Mouse (Mus musculus) cerebellum, adult 8-10 months (tissue): ENCODE measurements at regions not wholly inside any gene's neighbourhood (a gene's known extent, or its start where the extent isn't known, plus 50 kb on each side); places are given as distances from the start of the nearest gene placed in this dataset.

Experiments used
- DNase-seq: peaks from one replicate; pipeline ENCODE4 v3.0.0; 2022

DNA sequence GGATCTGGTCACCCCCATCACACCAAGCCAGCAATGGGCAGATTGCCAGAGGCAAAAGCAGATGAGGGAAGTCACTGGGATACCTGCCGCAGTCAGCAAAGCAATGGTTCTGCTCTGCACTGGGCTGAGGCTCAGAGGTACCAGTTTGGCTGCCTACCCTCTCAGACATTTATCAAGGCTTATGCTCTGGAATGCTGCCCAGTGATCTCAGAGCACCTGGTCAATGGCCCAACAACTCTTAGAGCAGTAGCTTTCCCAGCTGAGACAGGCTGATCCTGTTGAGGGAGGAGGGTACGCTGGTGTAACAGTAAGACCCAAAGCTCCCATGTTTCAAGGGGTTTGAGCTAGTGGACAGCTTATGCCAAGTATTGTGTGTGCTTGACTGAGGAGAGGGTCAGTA, 117.4 kb upstream of the Pitx1 start:
- DNase-seq, result no peak

DNA sequence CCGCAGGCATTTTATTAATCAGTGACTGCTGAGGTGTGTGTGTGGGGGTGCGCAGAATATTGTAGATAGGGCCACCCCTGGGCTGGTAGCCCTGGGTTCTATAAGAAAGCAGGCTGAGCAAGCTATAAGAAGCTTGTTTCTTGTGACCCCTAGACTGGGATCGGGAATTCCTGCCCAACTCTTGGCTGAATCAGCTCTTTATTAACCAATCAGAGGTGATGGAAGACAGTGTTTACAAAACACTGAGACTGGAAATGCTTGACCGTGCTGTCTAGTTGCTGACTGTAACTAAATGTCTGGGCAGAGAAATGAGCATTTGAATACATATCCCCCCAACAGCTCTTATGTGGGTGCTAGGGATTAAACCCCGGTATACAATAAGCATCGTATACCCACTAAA, 114.8 kb upstream of the Pitx1 start:
- no peak for DNase-seq

DNA sequence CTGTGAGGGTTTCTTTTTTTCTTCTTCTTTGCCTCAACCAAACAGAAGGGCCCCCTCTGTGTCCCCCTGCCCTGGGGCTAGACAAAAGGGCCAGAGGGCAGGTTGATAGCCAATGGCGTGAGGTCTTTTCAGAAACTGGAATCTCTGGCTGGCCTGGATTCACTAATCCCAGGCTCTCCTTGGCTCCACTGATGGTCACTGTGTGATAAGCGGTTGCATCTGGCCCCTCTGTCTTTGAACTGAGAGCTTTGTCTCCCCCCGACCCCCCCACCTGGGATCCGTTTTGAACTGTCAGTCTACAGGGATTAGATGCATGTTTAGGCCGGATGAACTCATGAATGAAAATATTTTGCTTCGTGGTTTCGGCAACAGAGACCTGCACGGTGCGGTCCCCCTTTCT, 112.6 kb upstream of the Pitx1 start:
- DNase-seq, result no peak

DNA sequence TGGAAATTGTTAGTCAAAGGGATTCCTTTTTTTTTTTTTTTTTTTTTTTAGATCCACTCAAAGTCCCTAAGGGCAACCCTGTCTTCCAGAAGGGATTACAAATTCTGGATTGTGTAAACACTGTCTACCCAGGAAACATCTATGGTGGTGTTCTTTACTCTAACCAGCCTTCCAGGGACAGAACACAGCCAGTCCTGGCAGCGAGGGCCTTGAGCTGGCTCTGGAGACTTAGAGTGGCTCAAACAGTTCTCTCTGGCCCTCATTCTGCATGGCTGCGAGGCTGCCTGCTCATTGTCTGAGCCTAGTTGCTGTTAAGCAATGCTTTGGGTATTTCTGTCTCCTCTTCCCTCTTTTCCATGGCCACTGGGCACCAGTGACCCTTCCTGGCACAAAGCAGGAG, 112.2 kb upstream of the Pitx1 start:
- no peak for DNase-seq

DNA sequence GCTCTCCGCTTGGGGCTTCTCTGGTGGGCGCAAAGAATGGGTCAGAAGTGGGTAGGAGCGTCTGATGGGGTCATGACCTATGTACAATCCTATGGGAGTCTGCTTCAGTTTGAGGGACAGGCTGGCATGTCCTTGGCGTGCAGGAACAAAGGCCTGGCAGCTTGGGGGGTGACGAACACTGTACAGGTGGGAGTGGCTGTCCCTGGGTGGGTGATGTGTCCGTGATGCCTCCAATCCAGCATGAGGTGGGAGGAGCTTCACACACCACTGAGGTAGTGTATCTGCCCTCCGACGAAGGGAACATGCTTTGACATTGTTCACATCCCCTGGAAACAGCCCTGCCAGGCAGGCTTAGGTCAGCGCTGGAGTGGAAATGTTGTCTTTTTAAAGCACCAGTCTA, 101.4 kb upstream of the Pitx1 start:
- DNase-seq, result no peak

DNA sequence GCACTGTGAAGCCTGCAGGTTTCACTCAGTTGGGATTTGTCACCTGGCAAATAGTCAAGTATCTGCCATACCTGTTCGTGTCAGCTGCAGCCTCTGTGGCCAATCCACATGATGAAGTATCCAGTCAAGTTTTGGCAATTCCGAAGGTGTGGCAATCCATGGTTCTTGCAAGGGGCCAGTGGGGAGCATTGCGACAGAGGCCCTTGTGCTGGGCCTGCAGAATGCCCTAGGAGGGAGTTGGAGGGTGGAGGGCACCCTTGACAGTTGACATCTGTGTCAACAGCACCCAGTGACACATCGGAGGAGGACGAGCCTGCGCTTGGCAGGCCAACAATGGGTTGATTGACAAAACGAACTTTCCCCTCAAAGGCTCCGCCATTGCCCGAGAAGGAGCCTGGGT, 101.0 kb upstream of the Pitx1 start:
- no peak for DNase-seq

DNA sequence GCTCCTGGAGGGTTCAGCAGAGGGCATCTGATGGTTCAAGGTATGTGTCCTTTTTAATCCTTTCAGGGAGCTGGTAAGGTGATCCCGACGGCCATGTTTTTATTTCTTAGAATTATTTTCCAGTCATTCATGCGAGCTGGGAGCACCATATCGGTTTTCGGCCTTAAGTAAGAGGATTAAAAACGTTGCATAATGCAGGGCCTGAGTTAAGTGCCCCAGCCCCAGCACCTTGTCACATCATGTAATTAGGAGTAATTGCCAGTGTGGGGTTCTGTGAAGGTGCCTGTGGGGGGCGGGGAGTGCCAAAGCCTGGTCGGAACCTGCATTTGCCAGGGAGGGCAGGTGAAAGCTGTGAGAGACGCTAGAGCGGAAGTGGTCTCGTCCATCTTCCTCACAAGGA, 94.6 kb upstream of the Pitx1 start:
- no peak for DNase-seq

DNA sequence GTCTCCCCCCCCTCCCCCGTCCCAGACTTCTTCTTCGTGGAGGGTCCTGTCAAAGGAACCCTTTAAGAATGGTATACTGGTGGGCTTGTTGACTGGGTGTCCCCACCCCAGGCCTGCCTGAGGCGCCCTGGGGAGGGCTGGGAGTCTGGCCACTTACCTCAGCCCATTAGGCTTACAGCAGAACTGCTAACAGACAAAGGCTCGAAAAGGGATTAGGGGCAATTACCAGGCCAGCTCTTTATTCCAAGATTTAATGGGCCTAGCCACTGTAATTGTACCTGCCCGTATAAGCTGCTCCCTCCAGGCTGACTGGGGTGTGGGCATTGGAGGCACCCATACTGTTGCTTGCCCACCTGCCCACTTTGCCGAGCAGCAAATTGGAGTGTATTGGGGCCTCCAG, 93.8 kb upstream of the Pitx1 start:
- DNase-seq, result no peak

DNA sequence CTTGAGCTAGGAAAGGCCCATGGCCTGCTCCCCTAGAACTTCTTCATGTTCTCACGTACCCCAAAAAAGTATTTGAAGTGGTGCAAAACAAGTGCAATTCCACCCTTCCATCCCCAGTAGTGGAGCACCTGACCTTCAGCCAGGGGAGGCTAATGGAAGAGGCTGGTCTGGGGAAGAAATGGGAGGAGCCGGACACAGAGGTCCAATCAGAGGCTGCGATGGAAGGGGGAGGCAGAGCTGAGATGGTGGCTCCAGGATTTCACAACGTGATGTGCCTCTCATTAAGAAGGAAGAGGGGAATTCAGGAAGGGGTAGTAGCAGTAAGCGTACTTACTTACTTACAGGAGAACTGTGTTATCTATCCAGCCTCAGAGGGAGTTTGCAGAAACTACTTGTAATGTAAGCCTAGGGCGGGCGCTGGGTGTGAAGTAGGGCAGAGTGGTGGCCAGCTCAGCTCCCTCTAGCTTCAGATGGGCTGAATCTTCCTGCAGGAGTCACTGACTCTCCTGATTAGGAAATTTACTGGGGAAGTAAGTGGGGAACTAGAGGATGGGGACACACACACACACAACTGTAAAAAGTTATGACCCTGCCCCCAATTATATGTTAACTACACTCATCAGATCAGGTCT, 87.6 kb upstream of the Pitx1 start:
- DNase-seq, result no peak

DNA sequence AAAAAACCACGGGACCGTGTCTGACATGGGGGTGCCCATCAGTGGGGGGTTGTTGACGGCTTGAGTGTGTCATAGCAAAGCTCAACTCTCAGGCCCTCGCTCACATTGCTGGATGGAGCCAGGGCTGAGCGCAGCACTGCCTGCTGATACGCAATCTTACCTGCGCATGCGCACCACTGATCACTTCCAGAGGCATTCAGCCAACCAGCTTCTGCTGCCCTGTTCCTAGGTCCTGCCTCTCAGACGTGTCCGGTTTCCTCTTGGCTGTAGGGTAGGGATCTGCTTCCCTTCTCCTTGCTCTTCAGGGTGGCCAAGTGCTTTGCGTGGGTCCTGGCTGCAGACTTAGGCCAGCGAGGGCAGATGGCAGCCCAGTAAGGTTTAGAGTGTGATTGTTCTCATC, 81.3 kb upstream of the Pitx1 start:
- no peak for DNase-seq

DNA sequence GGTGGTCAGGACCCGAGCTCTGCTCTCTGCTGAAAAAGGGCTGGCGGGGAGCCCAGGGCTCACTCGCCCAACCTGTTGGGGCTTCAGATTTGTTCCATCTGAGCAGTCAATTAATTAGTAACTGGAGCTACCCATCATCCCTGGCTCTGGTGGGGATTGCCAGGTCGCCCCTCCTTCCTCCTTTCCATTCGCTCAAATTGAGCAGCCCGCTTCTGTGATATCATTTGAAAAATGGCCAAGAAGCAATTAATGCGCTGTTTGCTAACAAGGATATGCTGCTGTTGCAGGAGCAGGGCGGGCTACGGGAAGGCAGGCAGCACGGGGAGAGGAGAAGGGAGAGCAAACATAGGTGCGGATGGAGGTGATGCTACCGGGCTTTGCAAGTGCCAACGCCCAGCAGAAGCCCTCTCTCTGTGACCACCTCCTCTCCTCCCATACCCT, 76.3 kb upstream of the Pitx1 start:
- DNase-seq, result no peak

DNA sequence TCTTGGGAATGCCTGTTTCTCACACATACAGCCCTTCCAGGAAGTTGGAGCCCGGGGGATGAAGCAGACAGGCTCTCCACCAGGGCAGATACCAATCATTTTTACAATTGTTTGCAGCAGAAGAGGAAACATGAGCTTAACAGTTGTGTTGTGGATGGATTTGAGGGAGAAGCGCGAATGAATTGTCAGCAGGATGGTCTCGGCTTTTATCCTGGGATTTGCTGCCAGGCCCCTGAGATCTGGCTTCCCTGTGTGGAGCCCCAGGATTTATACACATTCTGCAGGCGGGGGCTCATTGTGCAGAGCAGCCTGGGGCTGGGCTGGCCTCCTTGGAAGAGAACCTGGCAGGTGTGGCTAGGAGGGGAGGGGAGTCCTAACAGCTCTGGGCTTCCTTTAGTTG, 73.9 kb upstream of the Pitx1 start:
- DNase-seq, result no peak

DNA sequence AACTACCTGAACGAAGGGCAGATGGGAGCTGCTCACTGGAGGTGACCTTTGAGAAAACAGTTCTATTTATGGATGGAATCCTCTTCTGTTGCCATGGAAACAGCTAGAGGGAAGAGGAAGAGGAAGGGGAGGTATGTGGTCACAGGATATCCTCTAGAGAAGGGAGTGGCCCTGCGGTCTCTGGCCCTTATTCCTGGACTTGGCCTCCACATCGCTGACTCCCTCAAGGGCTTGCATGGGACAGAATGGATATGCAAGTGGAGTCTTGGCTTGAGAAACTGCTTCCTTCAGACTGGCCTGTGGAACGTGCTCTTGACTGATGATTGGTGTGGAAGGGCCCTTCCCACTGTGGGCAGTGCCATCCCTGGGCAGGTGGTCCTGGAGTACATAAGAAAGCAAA, 68.9 kb upstream of the Pitx1 start:
- no peak for DNase-seq

DNA sequence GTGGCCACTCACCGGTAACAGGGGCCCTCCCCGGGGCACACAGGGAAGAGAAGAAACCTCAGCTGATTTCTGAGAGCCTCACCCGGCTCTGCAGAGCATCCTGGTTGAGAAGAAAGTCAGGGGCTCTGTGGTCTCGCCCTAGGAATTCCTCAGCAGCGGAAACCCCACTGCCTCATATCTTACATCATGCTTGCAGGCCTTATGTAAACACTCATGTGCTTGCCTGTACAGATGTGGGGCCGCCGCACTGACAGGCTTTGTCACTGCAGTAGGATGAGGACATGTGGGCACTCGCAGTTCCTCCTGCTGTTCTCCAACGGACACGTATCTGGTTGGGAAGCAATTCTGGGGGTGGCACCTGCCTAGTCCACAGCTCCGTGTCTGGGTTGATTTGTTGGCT, 66.3 kb upstream of the Pitx1 start:
- no peak for DNase-seq

DNA sequence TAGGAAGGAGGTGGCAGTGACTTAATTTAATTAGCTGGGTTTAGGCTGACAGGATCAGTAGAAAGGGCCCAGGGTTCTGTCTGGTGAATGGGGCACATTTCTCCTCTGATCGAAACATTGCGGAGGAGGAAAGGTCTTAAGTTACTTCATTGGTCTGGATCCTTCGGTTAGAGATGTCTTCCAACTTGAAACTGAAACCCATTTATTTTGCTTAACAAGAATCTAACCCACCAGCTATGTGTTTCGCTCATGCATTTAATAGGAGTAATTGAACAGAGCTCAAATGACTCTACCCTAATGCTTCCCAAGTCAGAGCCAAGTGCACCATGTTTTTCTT, 64.2 kb upstream of the Pitx1 start:
- DNase-seq, result no peak

DNA sequence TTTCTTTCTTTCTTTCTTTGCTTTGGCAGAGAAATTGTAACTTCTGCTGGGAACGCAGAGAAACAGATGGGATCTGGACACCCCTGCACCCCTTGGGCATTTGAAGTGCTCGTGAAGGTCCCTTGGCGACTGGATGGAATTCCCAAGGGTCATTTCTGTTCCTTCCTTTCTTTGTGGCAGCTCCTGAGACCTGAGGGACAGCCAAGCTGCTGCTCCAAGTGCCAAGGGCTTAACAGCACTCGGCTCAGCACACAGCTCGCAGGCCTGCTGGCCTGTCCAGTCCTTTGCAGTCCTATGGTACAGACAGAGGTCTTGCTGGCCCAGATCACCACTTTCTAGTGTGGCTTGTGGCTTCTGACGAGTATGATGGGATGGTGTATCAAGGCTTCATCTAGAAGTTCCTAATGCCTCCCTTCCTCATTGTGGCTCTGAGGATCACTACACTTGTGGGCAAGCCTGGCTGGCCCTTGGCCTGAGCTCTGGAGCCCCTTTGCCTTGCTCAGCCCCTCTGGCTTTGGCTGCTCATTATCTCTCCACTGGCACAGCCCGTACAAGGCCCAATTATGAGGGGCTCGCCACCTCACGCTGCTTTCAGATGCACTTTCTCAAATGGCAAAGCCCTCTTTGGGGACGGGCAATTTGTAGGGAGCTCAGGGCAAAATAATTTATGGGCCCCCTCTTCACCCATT, 63.7 kb upstream of the Pitx1 start:
- no peak for DNase-seq

DNA sequence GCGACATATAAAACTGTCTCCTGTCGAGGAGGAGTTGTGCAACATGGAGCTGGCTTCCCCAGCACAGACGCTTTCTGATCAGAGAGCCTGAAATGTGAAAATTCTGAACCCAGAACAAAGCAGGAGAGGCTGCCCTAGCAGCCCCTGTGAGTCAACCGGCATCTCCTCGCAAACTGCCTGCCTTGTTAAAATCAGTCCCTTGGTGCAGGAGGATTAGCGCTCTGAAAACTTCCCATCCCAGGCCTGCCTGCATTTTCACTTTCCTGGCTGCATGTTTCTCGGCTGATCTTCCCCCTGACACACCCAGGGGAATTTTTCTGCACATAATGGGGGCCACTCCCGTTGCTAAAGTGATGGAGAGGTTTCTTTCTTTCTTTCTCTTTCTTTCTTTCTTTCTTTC, 63.0 kb upstream of the Pitx1 start:
- DNase-seq, result no peak

DNA sequence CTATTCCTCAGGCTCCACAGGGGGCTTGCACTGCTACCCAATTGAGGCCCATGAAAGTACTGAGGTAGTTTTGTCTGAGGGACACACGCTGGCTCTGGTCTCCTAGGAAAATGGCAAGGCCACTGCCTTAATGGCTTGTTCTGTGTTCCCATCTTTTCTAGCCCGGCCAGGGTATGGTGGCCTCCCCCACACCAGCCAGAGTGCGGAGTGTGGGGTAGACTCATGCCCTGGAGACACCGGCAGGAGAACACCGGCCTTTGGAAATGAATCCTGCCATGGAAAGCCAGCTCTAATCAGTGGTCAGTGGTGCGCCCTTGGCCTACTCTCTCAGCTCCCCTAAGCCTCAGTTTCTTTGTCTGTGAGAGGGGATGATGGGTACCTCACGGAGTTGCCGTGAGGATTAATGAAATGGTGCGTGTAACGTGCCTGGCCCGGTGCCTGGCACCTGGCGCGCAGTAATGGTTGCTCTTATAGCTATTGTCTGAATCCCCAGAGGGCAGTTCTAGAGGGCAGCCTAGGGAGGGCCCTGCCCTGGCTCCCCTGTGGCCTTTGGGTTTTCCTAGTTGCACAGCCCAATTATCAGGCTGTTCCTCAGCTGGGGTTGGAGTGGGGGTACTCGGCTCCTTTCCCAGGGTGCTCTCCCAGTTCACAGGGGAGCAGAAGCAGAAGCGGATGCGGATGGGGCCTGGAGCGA, 62.4 kb upstream of the Pitx1 start:
- no peak for DNase-seq

DNA sequence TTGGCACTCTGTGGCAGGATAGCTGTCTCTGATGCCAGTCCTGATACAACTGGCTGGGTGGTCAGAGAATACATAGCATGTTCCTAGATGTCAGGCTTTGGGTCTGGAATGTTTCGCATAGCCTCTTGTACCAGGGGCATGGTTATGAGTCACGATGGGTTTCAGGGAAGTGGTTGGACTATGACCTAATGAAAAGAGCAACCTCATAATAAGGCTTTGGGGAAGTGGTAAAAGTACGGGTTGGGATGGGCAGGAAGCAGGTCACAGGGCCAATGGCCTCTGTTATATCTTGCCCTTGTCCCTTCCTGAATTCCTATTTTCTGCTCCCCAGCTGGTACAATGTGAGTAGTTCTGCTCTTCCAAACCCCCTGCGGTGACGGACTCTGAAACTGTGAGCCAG, 59.5 kb upstream of the Pitx1 start:
- no peak for DNase-seq

DNA sequence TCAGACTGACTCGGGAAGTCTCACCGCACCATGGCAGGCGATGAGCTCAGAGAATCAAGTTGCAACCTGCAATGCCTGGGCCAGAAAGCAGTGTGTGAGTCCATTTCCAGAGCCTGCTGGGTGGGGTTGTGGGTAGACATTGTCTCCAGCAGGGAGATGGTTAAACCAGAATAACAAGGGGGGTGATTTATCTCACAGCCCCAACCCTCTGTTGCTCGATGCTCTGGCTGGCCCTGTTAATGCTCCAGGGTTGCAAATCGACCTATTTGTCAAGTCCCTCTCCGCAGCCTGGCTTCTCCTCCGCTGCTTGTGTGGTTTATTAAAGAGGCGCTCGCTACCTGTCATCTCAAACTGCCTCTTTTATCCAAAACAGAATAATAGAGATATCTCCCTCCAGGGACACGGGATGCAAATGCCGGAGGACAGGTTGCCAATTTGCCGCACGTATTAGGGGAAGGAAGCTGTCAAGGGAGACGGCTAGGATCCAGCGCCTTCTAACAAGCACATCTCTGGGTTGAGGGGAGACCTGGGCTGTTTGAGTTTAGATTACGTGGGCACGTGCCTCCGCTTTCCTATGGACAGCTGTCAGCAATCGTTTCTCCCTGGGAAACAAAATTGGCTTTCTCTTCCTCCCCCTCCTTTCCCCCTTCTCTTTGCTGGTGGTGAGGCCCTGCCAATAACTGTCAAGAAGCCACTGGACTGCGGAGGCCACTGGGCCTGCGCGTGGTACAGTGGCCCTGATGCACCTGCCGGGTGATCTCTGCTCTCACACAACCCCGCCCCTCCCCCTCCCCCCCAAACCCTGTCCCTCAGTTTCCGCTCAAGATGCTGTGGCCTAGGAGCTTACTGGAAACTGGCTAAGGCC, 57.4 kb upstream of the Pitx1 start:
- DNase-seq, result no peak

DNA sequence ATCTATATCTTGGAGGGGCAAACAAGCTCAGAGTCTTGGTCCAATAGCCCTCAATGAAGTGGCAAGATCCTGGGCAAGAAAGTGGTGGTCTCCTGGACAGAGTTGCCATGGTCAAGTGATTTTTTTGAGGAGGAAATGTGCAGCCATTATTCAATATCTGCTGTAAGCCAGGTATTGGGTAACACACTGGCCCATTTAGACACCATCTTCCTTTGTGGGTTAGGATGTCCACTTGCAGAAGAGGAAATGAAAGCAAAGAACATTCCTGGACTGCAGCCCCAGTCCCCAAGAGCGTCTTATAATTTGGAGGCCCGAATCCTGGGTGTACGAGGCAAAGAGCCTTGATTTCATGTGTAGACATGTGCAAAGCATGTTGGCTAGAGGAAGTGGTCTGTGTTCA, 56.3 kb upstream of the Pitx1 start:
- no peak for DNase-seq

DNA sequence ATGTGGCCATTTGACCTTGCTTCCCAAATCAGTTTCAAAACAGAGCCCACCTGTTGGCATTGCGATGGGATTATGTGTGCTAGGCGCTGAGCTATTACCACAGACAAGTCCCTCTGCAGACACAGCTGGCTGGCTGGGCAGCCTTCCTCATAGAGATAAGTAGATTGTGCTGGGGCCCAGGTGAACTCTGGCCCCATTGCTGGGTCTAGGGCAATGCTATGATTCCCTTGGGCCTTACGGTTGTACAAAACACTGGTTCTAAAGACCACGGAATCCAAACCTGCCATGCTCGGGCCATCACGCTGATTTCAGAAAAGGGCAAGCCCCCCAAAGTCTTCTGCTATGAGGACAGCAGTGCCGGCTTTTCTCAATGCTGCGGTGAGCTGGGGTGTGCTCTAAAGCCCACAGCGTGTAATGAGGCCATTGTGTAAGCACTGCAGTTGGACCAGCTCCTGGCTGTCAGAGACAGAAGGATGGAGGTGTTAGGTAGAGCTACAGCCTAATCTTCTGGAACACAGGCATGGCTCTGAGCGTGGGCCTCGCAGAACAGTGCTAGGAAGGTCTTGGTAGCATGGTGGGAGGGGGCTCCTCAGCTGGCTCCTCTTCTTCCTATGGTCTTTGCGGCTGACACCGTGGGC, 51.2 kb upstream of the Pitx1 start:
- no peak for DNase-seq
